Mouse (Mus musculus) hindbrain, embryonic 14.5 days (tissue): ENCODE measurements around the gene Wdfy3. TPM values are rescaled to one million over a fixed set of nuclear protein-coding genes. Genes with fewer than 3 reads are reported as not detected.
"Not testable (repeated sequence)": the region's sequence is repeated elsewhere in the genome, so short reads cannot be mapped to it uniquely, and the experiment has no call there.

Experiments
- ATAC-seq: fragments of 200-750 bp; cut with Nextera tagmentation; 2 replicates; pipeline ENCODE4 v1.8.0; 2017; ENCODE audit warnings: moderate number of reproducible peaks, mild to moderate bottlenecking, moderate TSS enrichment, moderate library complexity; ENCODE audit not compliant: low FRiP score
- DNase-seq: peaks from one replicate; pipeline ENCODE4 v3.0.0-alpha.2; 2015; ENCODE audit warnings: low spot score
- H3K27ac ChIP-seq: fragments of 300-500 bp; sonication (generic); 2 replicates; pipeline ENCODE4 v1.5.1; 2014; ENCODE audit warnings: mild to moderate bottlenecking, moderate library complexity
- H3K27me3 ChIP-seq: fragments of 300-500 bp; sonication (generic); 2 replicates; pipeline ENCODE4 v1.6.1; 2014; ENCODE audit warnings: mild to moderate bottlenecking, low read length, mixed read lengths; ENCODE audit not compliant: control insufficient read depth, insufficient read depth
- H3K36me3 ChIP-seq: fragments of 300-500 bp; sonication (generic); replicated peaks from 2 replicates; pipeline ENCODE4 v1.6.1; 2014; ENCODE audit not compliant: control insufficient read depth, insufficient read depth
- H3K4me1 ChIP-seq: fragments of 300-500 bp; sonication (generic); replicated peaks from 2 replicates; pipeline ENCODE4 v1.6.1; 2014; ENCODE audit warnings: antibody characterized with exemption, low read length, mixed read lengths; ENCODE audit not compliant: control insufficient read depth, insufficient read depth
- H3K4me2 ChIP-seq: fragments of 300-500 bp; sonication (generic); replicated peaks from 2 replicates; pipeline ENCODE4 v1.6.1; 2014; ENCODE audit warnings: mild to moderate bottlenecking, moderate library complexity
- H3K4me3 ChIP-seq: fragments of 300-500 bp; sonication (generic); replicated peaks from 2 replicates; pipeline ENCODE4 v1.5.1; 2014; ENCODE audit warnings: mild to moderate bottlenecking, low read length
- H3K9ac ChIP-seq: fragments of 300-500 bp; sonication (generic); 2 replicates; pipeline ENCODE4 v1.6.1; 2014
- H3K9me3 ChIP-seq: fragments of 300-500 bp; sonication (generic); 2 replicates; pipeline ENCODE4 v1.6.1; 2016; ENCODE audit warnings: low read length; ENCODE audit not compliant: control insufficient read depth
- WGBS: fragments of 180-500 bp; shearing (Covaris S2); extraction: QIAGEN DNeasy Blood & Tissue Kit; methylation state at CpG from one replicate; pipeline ENCODE4 v1.1.7; 2014; 5-methylcytosine and 5-hydroxymethylcytosine counted together
- polyA plus RNA-seq: library from polyadenylated mRNA; unstranded; fragments of >200 nt; fragmentation: Nextera tagmentation; extraction: Ambion mirVana; gene quantifications from 2 replicates; pipeline ENCODE4 v1.2.1, GENCODE M21; 2014

Gene Wdfy3
- polyA plus RNA-seq, 1 experiment from 2014 or later, result 36.2 TPM

- no peak for DNase-seq
- H3K27me3 ChIP-seq, result no peaks in the 10 kb centered on the region
- H3K4me2 ChIP-seq, result no peak overlapping the region
- no peak overlapping the region for H3K9ac ChIP-seq
- no peak overlapping the region for H3K4me3 ChIP-seq
- peaks cover 100% of the 10 kb centered on the region for H3K36me3 ChIP-seq
- H3K9me3 ChIP-seq, result no peaks in the 10 kb centered on the region
- WGBS, result 94% methylated on average over 21 of the region's 21 CpGs
- no peak overlapping the region for H3K27ac ChIP-seq
- H3K4me1 ChIP-seq, result no peaks in the 10 kb centered on the region
- no peak for ATAC-seq
Observed at GRCm38 (mm10) chr5:101852116-101852680, 217.5 kb downstream of the Wdfy3 start.

- Histone ChIP-seq H3K4me3 (no peak overlapping the region), H3K4me2 (no peak overlapping the region), H3K9ac (no peak overlapping the region), H3K4me1 (no peaks in the 10 kb centered on the region), H3K27me3 (no peaks in the 10 kb centered on the region), H3K9me3 (no peaks in the 10 kb centered on the region), H3K27ac (no peak overlapping the region), H3K36me3 (peaks cover 100% of the 10 kb centered on the region)
- ATAC-seq (no peak), DNase-seq (no peak)
- 98% methylated on average over 7 of the region's 7 CpGs for WGBS
Observed at GRCm38 (mm10) chr5:101851133-101851532, 218.6 kb downstream of the Wdfy3 start.

GRCm38 (mm10) chr5:101847762-101848161 lies 222.0 kb downstream of the Wdfy3 start:
- WGBS, result 65% methylated on average over 4 of the region's 4 CpGs
- no peak overlapping the region for H3K9ac ChIP-seq
- H3K27ac ChIP-seq, result no peak overlapping the region
- DNase-seq (no peak), ATAC-seq (no peak)
- H3K9me3 ChIP-seq, result no peaks in the 10 kb centered on the region
- no peak overlapping the region for H3K4me3 ChIP-seq
- no peaks in the 10 kb centered on the region for H3K27me3 ChIP-seq
- H3K4me2 ChIP-seq, result no peak overlapping the region
- no peaks in the 10 kb centered on the region for H3K4me1 ChIP-seq
- peaks cover 100% of the 10 kb centered on the region for H3K36me3 ChIP-seq

- Histone ChIP-seq H3K4me2 (no peak overlapping the region), H3K27ac (no peak overlapping the region), H3K4me1 (no peaks in the 10 kb centered on the region), H3K36me3 (peaks cover 100% of the 10 kb centered on the region), H3K4me3 (no peak overlapping the region), H3K27me3 (no peaks in the 10 kb centered on the region), H3K9me3 (no peaks in the 10 kb centered on the region), H3K9ac (no peak overlapping the region)
- DNase-seq (no peak), ATAC-seq (no peak)
- WGBS, result 82% methylated on average over 7 of the region's 7 CpGs
Observed at GRCm38 (mm10) chr5:101847323-101847722, 222.4 kb downstream of the Wdfy3 start.

- Histone ChIP-seq H3K27me3 (no peaks in the 10 kb centered on the region), H3K4me3 (no peak overlapping the region), H3K4me2 (no peak overlapping the region), H3K9ac (no peak overlapping the region), H3K27ac (no peak overlapping the region), H3K4me1 (no peaks in the 10 kb centered on the region), H3K9me3 (no peaks in the 10 kb centered on the region), H3K36me3 (peaks cover 100% of the 10 kb centered on the region)
- ATAC-seq, result no peak
- 94% methylated on average over 8 of the region's 8 CpGs for WGBS
- no peak for DNase-seq
Observed at GRCm38 (mm10) chr5:101845930-101846329, 223.8 kb downstream of the Wdfy3 start.

GRCm38 (mm10) chr5:101845011-101845410 lies 224.7 kb downstream of the Wdfy3 start:
- no peaks in the 10 kb centered on the region for H3K9me3 ChIP-seq
- no peaks in the 10 kb centered on the region for H3K27me3 ChIP-seq
- no peaks in the 10 kb centered on the region for H3K4me1 ChIP-seq
- no peak overlapping the region for H3K4me3 ChIP-seq
- WGBS, result 93% methylated on average over 14 of the region's 14 CpGs
- DNase-seq (no peak), ATAC-seq (no peak)
- no peak overlapping the region for H3K27ac ChIP-seq
- H3K9ac ChIP-seq, result no peak overlapping the region
- H3K36me3 ChIP-seq, result peaks cover 100% of the 10 kb centered on the region
- no peak overlapping the region for H3K4me2 ChIP-seq

GRCm38 (mm10) chr5:101840476-101840875 lies 229.2 kb downstream of the Wdfy3 start:
- Histone ChIP-seq H3K27ac (no peak overlapping the region), H3K4me2 (no peak overlapping the region), H3K9ac (no peak overlapping the region), H3K4me1 (no peaks in the 10 kb centered on the region), H3K36me3 (peaks cover 100% of the 10 kb centered on the region), H3K9me3 (no peaks in the 10 kb centered on the region), H3K4me3 (no peak overlapping the region), H3K27me3 (no peaks in the 10 kb centered on the region)
- ATAC-seq, result no peak
- DNase-seq, result no peak
- WGBS, result 98% methylated on average over 5 of the region's 5 CpGs

- 98% methylated on average over 2 of the region's 2 CpGs for WGBS
- not testable (repeated sequence) for H3K27ac ChIP-seq, H3K4me3 ChIP-seq, ATAC-seq, H3K9ac ChIP-seq, H3K4me1 ChIP-seq, DNase-seq, H3K27me3 ChIP-seq, H3K9me3 ChIP-seq, H3K4me2 ChIP-seq
- H3K36me3 ChIP-seq, result peaks cover 96% of the 10 kb centered on the region
Observed at GRCm38 (mm10) chr5:101837605-101838004, 232.1 kb downstream of the Wdfy3 start.

GRCm38 (mm10) chr5:101836221-101836620 lies 233.5 kb downstream of the Wdfy3 start:
- DNase-seq (no peak), ATAC-seq (no peak)
- no peaks in the 10 kb centered on the region for H3K27me3 ChIP-seq
- H3K27ac ChIP-seq, result no peak overlapping the region
- no peak overlapping the region for H3K4me2 ChIP-seq
- H3K4me1 ChIP-seq, result no peaks in the 10 kb centered on the region
- 94% methylated on average over 11 of the region's 11 CpGs for WGBS
- H3K4me3 ChIP-seq, result no peak overlapping the region
- H3K9me3 ChIP-seq, result no peaks in the 10 kb centered on the region
- H3K9ac ChIP-seq, result no peak overlapping the region
- peaks cover 95% of the 10 kb centered on the region for H3K36me3 ChIP-seq

GRCm38 (mm10) chr5:101833875-101834274 lies 235.8 kb downstream of the Wdfy3 start:
- WGBS, result 61% methylated on average over 8 of the region's 8 CpGs
- DNase-seq (no peak), ATAC-seq (no peak)
- H3K9me3 ChIP-seq, result no peaks in the 10 kb centered on the region
- no peak overlapping the region for H3K4me2 ChIP-seq
- no peak overlapping the region for H3K27ac ChIP-seq
- H3K9ac ChIP-seq, result no peak overlapping the region
- H3K27me3 ChIP-seq, result no peaks in the 10 kb centered on the region
- H3K4me3 ChIP-seq, result no peak overlapping the region
- peaks cover 72% of the 10 kb centered on the region for H3K36me3 ChIP-seq
- H3K4me1 ChIP-seq, result no peaks in the 10 kb centered on the region
